In the genomic region with DNA sequence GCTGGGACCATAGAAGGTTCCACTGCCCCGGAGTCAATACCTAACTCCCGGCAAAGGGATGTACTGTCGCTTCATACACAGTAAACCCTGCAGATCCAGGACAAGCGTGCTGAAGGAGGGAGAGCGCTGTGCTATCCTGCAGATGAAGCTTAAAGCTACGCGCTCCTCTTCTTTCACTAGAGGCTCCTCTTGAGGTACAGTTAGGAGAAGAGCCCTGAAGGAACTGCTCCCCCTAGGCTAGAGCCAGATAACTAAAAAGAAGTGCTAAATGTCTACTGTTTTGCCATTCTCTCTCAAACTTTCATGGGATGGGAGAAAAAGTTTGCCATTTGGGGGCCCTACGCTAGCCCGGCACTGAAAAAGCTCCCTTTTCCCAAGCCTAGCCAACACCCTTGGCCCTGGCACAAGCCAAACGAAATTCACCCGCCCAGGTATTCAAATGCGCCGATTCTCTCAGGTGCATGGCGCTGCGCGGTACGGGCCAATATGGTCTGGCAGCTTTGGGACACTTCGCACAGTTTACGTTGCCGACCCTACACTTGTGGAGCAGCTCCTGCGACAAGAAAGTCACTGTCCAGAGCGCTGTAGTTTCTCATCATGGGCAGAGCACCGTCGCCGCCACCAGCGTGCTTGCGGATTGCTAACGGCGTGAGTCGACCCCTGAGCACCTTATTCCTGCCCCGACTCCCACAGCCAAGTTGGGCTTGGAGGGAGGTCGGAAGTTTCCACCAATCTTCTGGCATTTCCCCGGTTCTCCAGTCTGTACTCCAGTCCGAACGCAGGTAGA, we compare ENCODE assay signal across 8 mouse cellular contexts. TPM values are rescaled to one million over a fixed set of nuclear protein-coding genes. Genes with fewer than 3 reads are reported as not detected.
DNase-seq lines count a peak whose midpoint lies in the region; ATAC-seq and TF ChIP-seq lines count a peak whose summit lies in the region.

No protein-coding gene starts in this region.

- no peak for TF ChIP-seq EP300 in stomach, postnatal 0 days (optimal IDR thresholded peaks at IDR 0.05)

- H3K9me3 ChIP-seq in heart, embryonic 13.5 days = no peaks in the 10 kb centered on the region
- no peaks in the 10 kb centered on the region for H3K9me3 ChIP-seq in limb, embryonic 12.5 days
- no peaks in the 10 kb centered on the region for H3K9me3 ChIP-seq in stomach, postnatal 0 days (ENCODE audit: control insufficient read depth, low read length)

- no peak for DNase-seq in heart, adult 8-10 months (ENCODE audit: low spot score)
- DNase-seq in thymus, adult 2 months = no peak
- DNase-seq in thymus, adult 18-20 months = no peak
- DNase-seq in stomach, postnatal 0 days (ENCODE audit: low spot score) = peak; percentile 42
- no peak for DNase-seq in adrenal gland, postnatal 36 days
- no peak for DNase-seq in left cerebral cortex, adult 9 months (ENCODE audit: low spot score in 2 of 2)

- 5% methylated on average over 35 of the region's 35 CpGs for WGBS in heart, embryonic 13.5 days
- WGBS in thymus, adult 2 months = 10% methylated on average over 35 of the region's 35 CpGs
- WGBS in limb, embryonic 12.5 days = 6% methylated on average over 35 of the region's 35 CpGs
- 5% methylated on average over 35 of the region's 35 CpGs for WGBS in stomach, postnatal 0 days

- no peak for TF ChIP-seq POLR2A in thymus, adult 2 months (IDR thresholded peaks at IDR 0.05; ENCODE audit: control insufficient read depth, extremely low read depth, insufficient read depth, low read length, poor library complexity)

- H3K27me3 ChIP-seq in heart, embryonic 13.5 days (replicated peaks) = peaks cover 73% of the 10 kb centered on the region
- peaks cover 18% of the 10 kb centered on the region for H3K27me3 ChIP-seq in thymus, adult 2 months (ENCODE audit: control insufficient read depth, insufficient read depth, low read length)
- H3K27me3 ChIP-seq in limb, embryonic 12.5 days = peaks cover 67% of the 10 kb centered on the region
- peaks cover 4% of the 10 kb centered on the region; the same call in 1 of the 2 replicates for H3K27me3 ChIP-seq in stomach, postnatal 0 days (ENCODE audit: control insufficient read depth, insufficient read depth, low read length)

- ATAC-seq in heart, embryonic 13.5 days (ENCODE audit: extremely low read depth, insufficient number of reproducible peaks, low FRiP score, low TSS enrichment) = no peak
- ATAC-seq in limb, embryonic 12.5 days (ENCODE audit: insufficient number of reproducible peaks, insufficient read depth, low FRiP score, low TSS enrichment, low read depth) = no peak
- ATAC-seq in stomach, postnatal 0 days (ENCODE audit: low FRiP score, low TSS enrichment) = no peak

- no peak overlapping the region for H3K27ac ChIP-seq in heart, embryonic 13.5 days (replicated peaks)
- no peak overlapping the region for H3K27ac ChIP-seq in thymus, adult 2 months (ENCODE audit: control insufficient read depth, insufficient read depth, low read length)
- H3K27ac ChIP-seq in limb, embryonic 12.5 days = no peak overlapping the region
- no peak overlapping the region for H3K27ac ChIP-seq in stomach, postnatal 0 days (replicated peaks)

- H3K4me2 ChIP-seq in heart, embryonic 13.5 days = peak overlapping the region; percentile 51
- peak overlapping the region; percentile 35 for H3K4me2 ChIP-seq in limb, embryonic 12.5 days
- H3K4me2 ChIP-seq in stomach, postnatal 0 days (replicated peaks; ENCODE audit: low read depth) = peak overlapping the region; percentile 55

- peak overlapping the region; percentile 32 for H3K4me3 ChIP-seq in heart, embryonic 13.5 days
- H3K4me3 ChIP-seq in thymus, adult 2 months (ENCODE audit: control insufficient read depth, insufficient read depth, low read length) = peak overlapping the region; percentile 10; the same call in 1 of the 2 replicates
- peak overlapping the region; percentile 19; the same call in 1 of the 2 replicates for H3K4me3 ChIP-seq in limb, embryonic 12.5 days (replicated peaks)
- H3K4me3 ChIP-seq in stomach, postnatal 0 days (ENCODE audit: low read depth, low read length) = peak overlapping the region; percentile 28

- peaks cover 20% of the 10 kb centered on the region for H3K36me3 ChIP-seq in heart, embryonic 13.5 days
- H3K36me3 ChIP-seq in thymus, adult 2 months (ENCODE audit: control insufficient read depth, insufficient read depth, low read length) = no peaks in the 10 kb centered on the region
- peaks cover 23% of the 10 kb centered on the region for H3K36me3 ChIP-seq in limb, embryonic 12.5 days
- no peaks in the 10 kb centered on the region for H3K36me3 ChIP-seq in stomach, postnatal 0 days (ENCODE audit: control insufficient read depth, insufficient read depth, low read length)

- peak overlapping the region; percentile 50; the same call in 1 of the 2 replicates for H3K9ac ChIP-seq in heart, embryonic 13.5 days
- H3K9ac ChIP-seq in limb, embryonic 12.5 days (replicated peaks) = no peak overlapping the region
- H3K9ac ChIP-seq in stomach, postnatal 0 days (ENCODE audit: low read length) = no peak overlapping the region

- peaks cover 21% of the 10 kb centered on the region for H3K4me1 ChIP-seq in heart, embryonic 13.5 days
- peaks cover 24% of the 10 kb centered on the region for H3K4me1 ChIP-seq in thymus, adult 2 months (replicated peaks; ENCODE audit: control insufficient read depth, insufficient read depth, low read length)
- peaks cover 24% of the 10 kb centered on the region for H3K4me1 ChIP-seq in limb, embryonic 12.5 days (replicated peaks)
- peaks cover 5% of the 10 kb centered on the region; the same call in 1 of the 2 replicates for H3K4me1 ChIP-seq in stomach, postnatal 0 days (replicated peaks; ENCODE audit: control insufficient read depth, insufficient read depth)

- TF ChIP-seq CTCF in thymus, adult 2 months (IDR thresholded peaks at IDR 0.05; ENCODE audit: borderline replicate concordance, control insufficient read depth, extremely low read depth, insufficient read depth, low read length, poor library complexity) = no peak
- TF ChIP-seq CTCF in stomach, postnatal 0 days (IDR thresholded peaks at IDR 0.05; ENCODE audit: low read depth) = peak; percentile 36; the same call in 1 of the 2 replicates

RNA-seq across cellular contexts. Expression of a gene that starts 0.8 kb away (rescaled TPM):
- polyA plus RNA-seq in heart, embryonic 13.5 days (2015; fragmentation: Nextera tagmentation; extraction: Ambion mirVana) = 0.10 and 0.21 TPM in 2 replicates
- under 1 TPM in 1 of 4 experiments, not detected in 3; 0.19 TPM for total RNA-seq in heart, adult 8-10 months (2022)
- 0.32 and 0.38 TPM in 2 replicates for polyA plus RNA-seq in thymus, adult 2 months (2012; rRNA removed)
- polyA plus RNA-seq in limb, embryonic 12.5 days (2016; fragmentation: Nextera tagmentation; extraction: Ambion mirVana) = 0.16 TPM in 1 of 2 replicates, not detected in the other
- 0.13 TPM in 1 of 2 replicates, not detected in the other for polyA plus RNA-seq in stomach, postnatal 0 days (2015; fragmentation: Nextera tagmentation; extraction: Ambion mirVana)
- total RNA-seq in adrenal gland, postnatal 36 days (2021) = under 1 TPM; 0.26 to 0.76 TPM

RNA-seq across cellular contexts. Expression of a gene that starts 7.5 kb away (rescaled TPM):
- 0.33 and 0.34 TPM in 2 replicates for polyA plus RNA-seq in heart, embryonic 13.5 days (2015; fragmentation: Nextera tagmentation; extraction: Ambion mirVana)
- not detected for total RNA-seq in heart, adult 8-10 months (2022)
- polyA plus RNA-seq in thymus, adult 2 months (2012; rRNA removed) = 0.08 and 0.13 TPM in 2 replicates
- 0.50 TPM in 2 replicates for polyA plus RNA-seq in limb, embryonic 12.5 days (2016; fragmentation: Nextera tagmentation; extraction: Ambion mirVana)
- polyA plus RNA-seq in stomach, postnatal 0 days (2015; fragmentation: Nextera tagmentation; extraction: Ambion mirVana) = 1.2 and 1.3 TPM in 2 replicates
- total RNA-seq in adrenal gland, postnatal 36 days (2021) = under 1 TPM; 0.30 to 0.53 TPM

RNA-seq across cellular contexts. Expression of a gene that starts 7.6 kb away (rescaled TPM):
- polyA plus RNA-seq in heart, embryonic 13.5 days (2015; fragmentation: Nextera tagmentation; extraction: Ambion mirVana) = 36.3 and 41.7 TPM in 2 replicates
- 1 to 10 TPM; 7.5 to 9.6 (median 9.2) TPM for total RNA-seq in heart, adult 8-10 months (2022)
- polyA plus RNA-seq in thymus, adult 2 months (2012; rRNA removed) = 13.7 and 15.7 TPM in 2 replicates
- 52.5 and 53.7 TPM in 2 replicates for polyA plus RNA-seq in limb, embryonic 12.5 days (2016; fragmentation: Nextera tagmentation; extraction: Ambion mirVana)
- polyA plus RNA-seq in stomach, postnatal 0 days (2015; fragmentation: Nextera tagmentation; extraction: Ambion mirVana) = 32.4 and 36.8 TPM in 2 replicates
- total RNA-seq in adrenal gland, postnatal 36 days (2021) = 10 to 100 TPM; 20.1 to 21.4 TPM

RNA-seq across cellular contexts. Expression of a gene that starts 11.2 kb away (rescaled TPM):
- polyA plus RNA-seq in heart, embryonic 13.5 days (2015; fragmentation: Nextera tagmentation; extraction: Ambion mirVana) = 0.12 and 0.18 TPM in 2 replicates
- 1 to 10 TPM; 2.4 to 4.1 (median 3.3) TPM for total RNA-seq in heart, adult 8-10 months (2022)
- polyA plus RNA-seq in thymus, adult 2 months (2012; rRNA removed) = 4.4 and 5.4 TPM in 2 replicates
- 1.5 and 1.9 TPM in 2 replicates for polyA plus RNA-seq in limb, embryonic 12.5 days (2016; fragmentation: Nextera tagmentation; extraction: Ambion mirVana)
- polyA plus RNA-seq in stomach, postnatal 0 days (2015; fragmentation: Nextera tagmentation; extraction: Ambion mirVana) = 0.75 and 0.81 TPM in 2 replicates
- 1 to 10 TPM; 9.3 to 9.7 TPM for total RNA-seq in adrenal gland, postnatal 36 days (2021)

RNA-seq across cellular contexts. Expression of a gene that starts 14.5 kb away (rescaled TPM):
- 1,002 and 1,117 TPM in 2 replicates for polyA plus RNA-seq in heart, embryonic 13.5 days (2015; fragmentation: Nextera tagmentation; extraction: Ambion mirVana)
- total RNA-seq in heart, adult 8-10 months (2022) = 10 to 100 TPM; 74.9 to 90.0 (median 79.0) TPM
- 375 and 384 TPM in 2 replicates for polyA plus RNA-seq in thymus, adult 2 months (2012; rRNA removed)
- polyA plus RNA-seq in limb, embryonic 12.5 days (2016; fragmentation: Nextera tagmentation; extraction: Ambion mirVana) = 2,363 and 2,376 TPM in 2 replicates
- polyA plus RNA-seq in stomach, postnatal 0 days (2015; fragmentation: Nextera tagmentation; extraction: Ambion mirVana) = 469 and 472 TPM in 2 replicates
- total RNA-seq in adrenal gland, postnatal 36 days (2021) = 100 to 1,000 TPM; 213 to 225 TPM
